Mouse (Mus musculus) embryonic facial prominence, embryonic 15.5 days (tissue): ENCODE measurements around the gene Ptger4. TPM values are rescaled to one million over a fixed set of nuclear protein-coding genes. Genes with fewer than 3 reads are reported as not detected.
"Not testable (repeated sequence)": the region's sequence is repeated elsewhere in the genome, so short reads cannot be mapped to it uniquely, and the experiment has no call there.

Experiments
- ATAC-seq: fragments of 200-750 bp; cut with Nextera tagmentation; 2 replicates; pipeline ENCODE4 v1.8.0; 2017; ENCODE audit warnings: low read depth, moderate TSS enrichment; ENCODE audit not compliant: insufficient number of reproducible peaks, low FRiP score, low TSS enrichment
- H3K27ac ChIP-seq: fragments of 300-500 bp; sonication (generic); replicated peaks from 2 replicates; pipeline ENCODE4 v1.5.1; 2015; ENCODE audit warnings: mild to moderate bottlenecking, inconsistent platforms
- H3K27me3 ChIP-seq: fragments of 300-500 bp; sonication (generic); 2 replicates; pipeline ENCODE4 v1.6.1; 2015; ENCODE audit warnings: inconsistent platforms
- H3K36me3 ChIP-seq: fragments of 300-500 bp; sonication (generic); 2 replicates; pipeline ENCODE4 v1.6.1; 2015; ENCODE audit warnings: mild to moderate bottlenecking, inconsistent platforms
- H3K4me1 ChIP-seq: fragments of 300-500 bp; sonication (generic); 2 replicates; pipeline ENCODE4 v1.6.1; 2015; ENCODE audit warnings: inconsistent platforms
- H3K4me2 ChIP-seq: fragments of 300-500 bp; sonication (generic); replicated peaks from 2 replicates; pipeline ENCODE4 v1.6.1; 2015; ENCODE audit warnings: mild to moderate bottlenecking, inconsistent platforms
- H3K4me3 ChIP-seq: fragments of 300-500 bp; sonication (generic); replicated peaks from 2 replicates; pipeline ENCODE4 v1.5.1; 2015; ENCODE audit warnings: mild to moderate bottlenecking, inconsistent platforms
- H3K9ac ChIP-seq: fragments of 300-500 bp; sonication (generic); 2 replicates; pipeline ENCODE4 v1.6.1; 2015; ENCODE audit warnings: inconsistent platforms
- H3K9me3 ChIP-seq: fragments of 300-500 bp; sonication (generic); replicated peaks from 2 replicates; pipeline ENCODE4 v1.6.1; 2016; ENCODE audit warnings: inconsistent platforms
- WGBS: fragments of 180-500 bp; shearing (Covaris S2); methylation state at CpG from one replicate; pipeline ENCODE4 v1.1.7; 2015; 5-methylcytosine and 5-hydroxymethylcytosine counted together
- polyA plus RNA-seq: library from polyadenylated mRNA; unstranded; fragments of >200 nt; fragmentation: Nextera tagmentation; extraction: Ambion mirVana; gene quantifications from 2 replicates; pipeline ENCODE4 v1.2.1, GENCODE M21; 2015

The Ptger4 gene
- polyA plus RNA-seq, 1 experiment from 2014 or later: 5.0 TPM

- no peak overlapping the region for H3K27ac ChIP-seq
- 37% methylated on average over 7 of the region's 7 CpGs for WGBS
- no peaks in the 10 kb centered on the region for H3K9me3 ChIP-seq
- H3K4me1 ChIP-seq: peaks cover 5% of the 10 kb centered on the region
- H3K9ac ChIP-seq: no peak overlapping the region
- H3K36me3 ChIP-seq: no peaks in the 10 kb centered on the region
- no peak overlapping the region for H3K4me3 ChIP-seq
- no peak overlapping the region for H3K4me2 ChIP-seq
- peaks cover 12% of the 10 kb centered on the region for H3K27me3 ChIP-seq
- no peak for ATAC-seq
Measured at GRCm38 (mm10) chr15:5237012-5237660, 6.9 kb downstream of the Ptger4 start.

- no peak for ATAC-seq
- Histone ChIP-seq H3K27ac (no peak overlapping the region), H3K27me3 (peaks cover 6% of the 10 kb centered on the region), H3K4me2 (no peak overlapping the region), H3K4me1 (no peaks in the 10 kb centered on the region), H3K36me3 (no peaks in the 10 kb centered on the region), H3K9me3 (no peaks in the 10 kb centered on the region), H3K4me3 (no peak overlapping the region), H3K9ac (no peak overlapping the region)
- WGBS: 9% methylated on average over 6 of the region's 6 CpGs
Measured at GRCm38 (mm10) chr15:5236538-5236937, 7.4 kb downstream of the Ptger4 start.

GRCm38 (mm10) chr15:5235527-5235926 lies 8.5 kb downstream of the Ptger4 start:
- Histone ChIP-seq H3K36me3 (no peaks in the 10 kb centered on the region), H3K4me2 (no peak overlapping the region), H3K27me3 (no peaks in the 10 kb centered on the region), H3K9me3 (no peaks in the 10 kb centered on the region), H3K4me1 (no peaks in the 10 kb centered on the region), H3K27ac (no peak overlapping the region), H3K9ac (no peak overlapping the region), H3K4me3 (no peak overlapping the region)
- ATAC-seq: no peak; the same call in 1 of the 2 replicates
- WGBS: 34% methylated on average over 8 of the region's 8 CpGs

- Histone ChIP-seq H3K27me3 (no peaks in the 10 kb centered on the region), H3K27ac (no peak overlapping the region), H3K36me3 (no peaks in the 10 kb centered on the region), H3K4me3 (no peak overlapping the region), H3K4me2 (no peak overlapping the region), H3K9ac (no peak overlapping the region), H3K4me1 (no peaks in the 10 kb centered on the region), H3K9me3 (no peaks in the 10 kb centered on the region)
- 84% methylated on average over 16 of the region's 16 CpGs for WGBS
- no peak for ATAC-seq
Measured at GRCm38 (mm10) chr15:5234659-5235058, 9.3 kb downstream of the Ptger4 start.

- H3K9me3 ChIP-seq, H3K36me3 ChIP-seq, H3K4me1 ChIP-seq, H3K9ac ChIP-seq, H3K4me3 ChIP-seq, ATAC-seq, H3K27ac ChIP-seq, H3K27me3 ChIP-seq, H3K4me2 ChIP-seq: not testable (repeated sequence)
- 82% methylated on average over 10 of the region's 10 CpGs for WGBS
Measured at GRCm38 (mm10) chr15:5230746-5231145, 13.2 kb downstream of the Ptger4 start.

GRCm38 (mm10) chr15:5220491-5220890 lies 23.5 kb downstream of the Ptger4 start:
- Histone ChIP-seq H3K4me1 (no peaks in the 10 kb centered on the region), H3K9me3 (no peaks in the 10 kb centered on the region), H3K9ac (no peak overlapping the region), H3K27ac (no peak overlapping the region), H3K4me3 (no peak overlapping the region), H3K27me3 (no peaks in the 10 kb centered on the region), H3K36me3 (no peaks in the 10 kb centered on the region), H3K4me2 (no peak overlapping the region)
- 88% methylated on average over 6 of the region's 6 CpGs for WGBS
- ATAC-seq: no peak

- Histone ChIP-seq H3K4me1 (no peaks in the 10 kb centered on the region), H3K27ac (no peak overlapping the region), H3K4me2 (no peak overlapping the region), H3K4me3 (no peak overlapping the region), H3K36me3 (0 out of 2 replicates have a peak, but pooled peaks cover 6% of the 10 kb centered on the region), H3K9ac (no peak overlapping the region), H3K27me3 (no peaks in the 10 kb centered on the region), H3K9me3 (no peaks in the 10 kb centered on the region)
- 94% methylated on average over 3 of the region's 3 CpGs for WGBS
- ATAC-seq: no peak
Measured at GRCm38 (mm10) chr15:5209116-5209515, 34.9 kb downstream of the Ptger4 start.

GRCm38 (mm10) chr15:5205222-5205621 lies 38.8 kb downstream of the Ptger4 start:
- Histone ChIP-seq H3K4me2 (no peak overlapping the region), H3K9me3 (no peaks in the 10 kb centered on the region), H3K36me3 (0 out of 2 replicates have a peak, but pooled peaks cover 8% of the 10 kb centered on the region), H3K4me3 (no peak overlapping the region), H3K4me1 (no peaks in the 10 kb centered on the region), H3K27me3 (no peaks in the 10 kb centered on the region), H3K27ac (no peak overlapping the region), H3K9ac (no peak overlapping the region)
- 73% methylated on average over 9 of the region's 9 CpGs for WGBS
- ATAC-seq: no peak

GRCm38 (mm10) chr15:5196691-5197090 lies 47.3 kb downstream of the Ptger4 start:
- peaks cover 11% of the 10 kb centered on the region for H3K36me3 ChIP-seq
- H3K9me3 ChIP-seq: no peaks in the 10 kb centered on the region
- H3K4me2 ChIP-seq: no peak overlapping the region
- H3K9ac ChIP-seq: no peak overlapping the region
- ATAC-seq: no peak
- 57% methylated on average over 4 of the region's 4 CpGs for WGBS
- H3K4me1 ChIP-seq: no peaks in the 10 kb centered on the region
- H3K27ac ChIP-seq: no peak overlapping the region
- no peaks in the 10 kb centered on the region for H3K27me3 ChIP-seq
- no peak overlapping the region for H3K4me3 ChIP-seq

GRCm38 (mm10) chr15:5195987-5196514 lies 47.9 kb downstream of the Ptger4 start:
- H3K27ac ChIP-seq: no peak overlapping the region
- H3K4me1 ChIP-seq: no peaks in the 10 kb centered on the region
- peaks cover 16% of the 10 kb centered on the region for H3K36me3 ChIP-seq
- WGBS: 59% methylated on average over 4 of the region's 4 CpGs
- no peak for ATAC-seq
- no peak overlapping the region for H3K9ac ChIP-seq
- H3K4me3 ChIP-seq: no peak overlapping the region
- no peaks in the 10 kb centered on the region for H3K27me3 ChIP-seq
- H3K4me2 ChIP-seq: no peak overlapping the region
- H3K9me3 ChIP-seq: no peaks in the 10 kb centered on the region

- no peak overlapping the region for H3K4me3 ChIP-seq
- no peaks in the 10 kb centered on the region for H3K4me1 ChIP-seq
- no peak overlapping the region for H3K27ac ChIP-seq
- no peaks in the 10 kb centered on the region for H3K9me3 ChIP-seq
- H3K9ac ChIP-seq: no peak overlapping the region
- H3K4me2 ChIP-seq: no peak overlapping the region
- no peak for ATAC-seq
- WGBS: 81% methylated on average over 9 of the region's 9 CpGs
- H3K27me3 ChIP-seq: no peaks in the 10 kb centered on the region
- peaks cover 17% of the 10 kb centered on the region for H3K36me3 ChIP-seq
Measured at GRCm38 (mm10) chr15:5194931-5195330, 49.1 kb downstream of the Ptger4 start.

- H3K4me2 ChIP-seq: no peak overlapping the region
- 86% methylated on average over 6 of the region's 6 CpGs for WGBS
Measured at GRCm38 (mm10) chr15:5194446-5194845, 49.5 kb downstream of the Ptger4 start.

More at GRCm38 (mm10) chr15:5194446-5194845, 49.5 kb downstream of the Ptger4 start:
- Histone ChIP-seq H3K4me3 (no peak overlapping the region), H3K4me1 (no peaks in the 10 kb centered on the region), H3K9me3 (no peaks in the 10 kb centered on the region), H3K27me3 (no peaks in the 10 kb centered on the region), H3K9ac (no peak overlapping the region), H3K36me3 (peaks cover 19% of the 10 kb centered on the region; the same call in 1 of the 2 replicates), H3K27ac (no peak overlapping the region)
- no peak for ATAC-seq
